Mouse (Mus musculus): Measurements from ENCODE around the gene Gm20538.

- TF ChIP-seq POLR2A (IDR thresholded peaks at IDR 0.05; ENCODE audit: low read depth, low read length): no peak
- TF ChIP-seq CTCF (conservative IDR thresholded peaks at IDR 0.05; ENCODE audit: insufficient read depth, insufficient read length, low read depth, low read length): no peak
Measured at GRCm38 (mm10) chr19:44552731-44553130, at the start of gene Gm20538.

All from kidney, adult 2 months (tissue).